Mouse (Mus musculus): ENCODE results near the gene Mfap4. TPM values are rescaled to one million over a fixed set of nuclear protein-coding genes. Genes with fewer than 3 reads are reported as not detected.

The Mfap4 gene
- polyA plus RNA-seq, 1 experiment from 2014 or later: 4.9 TPM

DNA sequence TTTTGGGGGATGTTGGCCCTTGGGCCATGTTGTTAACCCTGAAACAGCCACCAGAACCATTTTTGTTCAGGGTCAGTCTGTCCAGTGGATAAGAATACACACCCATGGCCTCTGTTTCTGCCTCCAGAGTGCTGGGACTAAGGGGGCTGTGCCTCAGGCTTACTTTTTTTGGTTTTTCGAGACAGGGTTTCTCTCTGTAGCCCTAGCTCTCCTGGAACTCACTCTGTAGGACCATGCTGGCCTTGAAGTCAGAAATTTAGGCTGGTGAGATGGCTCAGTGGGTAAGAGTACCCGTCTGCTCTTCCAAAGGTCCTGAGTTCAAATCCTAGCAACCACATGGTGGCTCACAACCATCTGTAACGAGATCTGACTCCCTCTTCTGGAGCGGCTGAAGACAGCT, 6.4 kb upstream of the Mfap4 start:
- Histone ChIP-seq H3K4me2 (ENCODE audit: low read depth, low read length) (no peak overlapping the region), H3K27me3 (ENCODE audit: insufficient read depth, low read length) (no peaks in the 10 kb centered on the region), H3K4me1 (ENCODE audit: insufficient read depth) (no peaks in the 10 kb centered on the region), H3K36me3 (replicated peaks; ENCODE audit: insufficient read depth, low read length) (no peaks in the 10 kb centered on the region), H3K9me3 (ENCODE audit: low read length) (no peaks in the 10 kb centered on the region), H3K9ac (replicated peaks) (no peak overlapping the region), H3K27ac (ENCODE audit: low read depth) (no peak overlapping the region), H3K4me3 (ENCODE audit: low read depth, low read length) (no peak overlapping the region)
- ATAC-seq (no peak), DNase-seq (no peak)
- no peak for TF ChIP-seq CTCF (IDR thresholded peaks at IDR 0.05; ENCODE audit: low read depth)
- TF ChIP-seq EP300 (IDR thresholded peaks at IDR 0.05; ENCODE audit: low read depth): no peak
- 65% methylated on average over 4 of the region's 4 CpGs for WGBS (ENCODE audit: insufficient replicate concordance)

DNA sequence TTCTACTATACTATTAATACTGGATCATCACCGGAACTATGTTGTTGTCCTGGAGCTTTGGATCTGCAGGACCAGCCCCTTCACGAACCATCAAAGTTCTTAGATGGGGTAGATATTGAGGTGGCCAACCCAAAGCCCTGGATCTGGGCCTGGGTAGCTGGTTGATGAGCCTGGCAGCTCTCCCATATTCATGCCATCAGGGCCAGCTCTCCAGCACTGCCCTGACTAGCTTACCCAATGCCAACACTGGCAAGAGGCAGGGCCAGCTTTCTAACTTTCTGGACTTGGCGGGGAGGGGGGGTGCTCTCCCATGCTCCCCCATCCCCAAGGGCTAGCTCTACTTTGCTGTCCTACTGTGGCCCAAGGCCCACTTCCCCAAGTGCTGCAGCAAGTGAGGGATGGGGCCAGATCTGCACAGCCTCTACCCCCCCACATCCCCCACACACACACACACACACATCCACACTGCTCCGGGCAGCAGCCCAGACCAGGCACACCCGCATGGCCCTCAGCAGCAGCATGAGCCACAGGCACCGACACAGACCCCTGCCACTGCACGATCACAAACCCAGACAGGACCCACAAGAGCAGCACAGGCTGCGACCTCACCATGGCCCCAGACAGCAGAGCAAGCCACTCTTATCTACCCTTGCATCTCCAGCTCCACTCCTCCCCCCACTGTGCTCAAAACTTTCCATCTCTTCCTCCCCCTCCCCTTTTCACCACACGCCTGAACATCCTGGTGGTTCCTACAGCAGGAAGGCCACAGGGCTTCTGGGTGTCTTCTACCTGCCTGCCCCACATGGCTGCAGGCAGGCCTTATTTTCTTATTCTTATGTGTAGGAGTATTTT, 3.8 kb upstream of the Mfap4 start:
- Histone ChIP-seq H3K27me3 (ENCODE audit: insufficient read depth, low read length) (no peaks in the 10 kb centered on the region), H3K4me2 (ENCODE audit: low read depth, low read length) (no peak overlapping the region), H3K4me1 (ENCODE audit: insufficient read depth) (no peaks in the 10 kb centered on the region), H3K9me3 (ENCODE audit: low read length) (no peaks in the 10 kb centered on the region), H3K9ac (replicated peaks) (no peak overlapping the region), H3K36me3 (replicated peaks; ENCODE audit: insufficient read depth, low read length) (no peaks in the 10 kb centered on the region), H3K27ac (ENCODE audit: low read depth) (no peak overlapping the region), H3K4me3 (ENCODE audit: low read depth, low read length) (no peak overlapping the region)
- TF ChIP-seq CTCF (IDR thresholded peaks at IDR 0.05; ENCODE audit: low read depth) (no peak), EP300 (IDR thresholded peaks at IDR 0.05; ENCODE audit: low read depth) (no peak)
- no peak for DNase-seq
- WGBS (ENCODE audit: insufficient replicate concordance): 59% methylated on average over 9 of the region's 9 CpGs
- no peak for ATAC-seq

DNA sequence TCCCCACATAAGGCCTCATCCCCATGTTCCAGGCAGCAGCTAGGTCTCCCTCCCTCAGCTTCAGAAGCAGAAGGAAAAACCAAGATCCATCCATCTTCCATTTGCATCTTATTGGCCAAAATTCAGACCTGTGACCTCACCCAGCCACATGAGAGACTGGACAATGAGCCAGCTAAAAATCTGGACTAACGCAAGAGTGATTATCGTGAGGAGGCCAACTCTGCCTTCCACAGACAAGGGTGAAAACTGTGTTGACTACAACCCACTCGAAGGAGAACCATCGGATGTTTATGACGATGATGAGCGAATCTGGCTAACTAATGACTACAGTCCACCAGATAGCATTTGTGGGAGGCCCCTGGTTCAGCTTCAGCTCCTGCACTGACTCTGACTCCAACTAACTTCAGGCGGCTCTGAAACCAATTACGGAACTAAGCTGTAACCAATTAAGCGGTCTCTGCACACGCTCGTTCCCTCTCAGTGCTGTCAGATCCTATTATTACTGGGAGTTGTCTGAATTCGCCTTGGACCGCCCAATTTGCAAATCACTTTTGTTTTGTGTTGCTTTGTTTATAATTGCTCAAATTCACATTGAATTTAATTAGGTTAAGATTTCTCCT, 1.9 kb upstream of the Mfap4 start:
- no peak for TF ChIP-seq CTCF (IDR thresholded peaks at IDR 0.05; ENCODE audit: low read depth)
- no peaks in the 10 kb centered on the region for H3K36me3 ChIP-seq (replicated peaks; ENCODE audit: insufficient read depth, low read length)
- no peaks in the 10 kb centered on the region for H3K27me3 ChIP-seq (ENCODE audit: insufficient read depth, low read length)
- no peak overlapping the region for H3K27ac ChIP-seq (ENCODE audit: low read depth)
- ATAC-seq (no peak), DNase-seq (no peak)
- H3K4me3 ChIP-seq (ENCODE audit: low read depth, low read length): no peak overlapping the region
- no peaks in the 10 kb centered on the region for H3K4me1 ChIP-seq (ENCODE audit: insufficient read depth)
- H3K9ac ChIP-seq (replicated peaks): no peak overlapping the region
- no peaks in the 10 kb centered on the region for H3K9me3 ChIP-seq (ENCODE audit: low read length)
- 84% methylated on average over 13 of the region's 13 CpGs for WGBS (ENCODE audit: insufficient replicate concordance)
- H3K4me2 ChIP-seq (ENCODE audit: low read depth, low read length): no peak overlapping the region

DNA sequence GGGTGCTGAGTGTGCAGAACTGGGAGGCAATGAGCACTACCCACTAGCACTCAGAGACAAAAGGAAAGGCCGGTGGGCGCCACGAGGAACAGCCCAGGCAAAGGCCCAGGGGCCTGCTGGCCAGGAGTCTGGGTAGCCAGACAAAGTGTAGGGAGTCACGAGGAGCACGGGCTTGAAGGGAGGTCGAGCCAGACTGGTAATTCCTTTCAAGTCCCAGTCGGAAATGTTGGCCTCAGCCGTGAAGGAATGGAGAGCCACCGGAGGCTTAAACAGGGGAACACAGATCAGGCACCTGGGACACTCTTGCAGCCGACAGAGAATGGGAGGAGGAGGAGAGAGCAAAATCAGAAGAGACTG, 997 bp upstream of the Mfap4 start:
- H3K9ac ChIP-seq (replicated peaks): no peak overlapping the region
- no peak overlapping the region for H3K4me2 ChIP-seq (ENCODE audit: low read depth, low read length)
- DNase-seq (no peak), ATAC-seq (no peak)
- no peaks in the 10 kb centered on the region for H3K4me1 ChIP-seq (ENCODE audit: insufficient read depth)
- TF ChIP-seq EP300 (IDR thresholded peaks at IDR 0.05; ENCODE audit: low read depth) (no peak), CTCF (IDR thresholded peaks at IDR 0.05; ENCODE audit: low read depth) (no peak)
- H3K9me3 ChIP-seq (ENCODE audit: low read length): no peaks in the 10 kb centered on the region
- peaks cover 3% of the 10 kb centered on the region; the same call in 1 of the 2 replicates for H3K36me3 ChIP-seq (replicated peaks; ENCODE audit: insufficient read depth, low read length)
- no peaks in the 10 kb centered on the region for H3K27me3 ChIP-seq (ENCODE audit: insufficient read depth, low read length)
- no peak overlapping the region for H3K4me3 ChIP-seq (ENCODE audit: low read depth, low read length)
- 50% methylated on average over 10 of the region's 10 CpGs for WGBS (ENCODE audit: insufficient replicate concordance)
- H3K27ac ChIP-seq (ENCODE audit: low read depth): no peak overlapping the region

DNA sequence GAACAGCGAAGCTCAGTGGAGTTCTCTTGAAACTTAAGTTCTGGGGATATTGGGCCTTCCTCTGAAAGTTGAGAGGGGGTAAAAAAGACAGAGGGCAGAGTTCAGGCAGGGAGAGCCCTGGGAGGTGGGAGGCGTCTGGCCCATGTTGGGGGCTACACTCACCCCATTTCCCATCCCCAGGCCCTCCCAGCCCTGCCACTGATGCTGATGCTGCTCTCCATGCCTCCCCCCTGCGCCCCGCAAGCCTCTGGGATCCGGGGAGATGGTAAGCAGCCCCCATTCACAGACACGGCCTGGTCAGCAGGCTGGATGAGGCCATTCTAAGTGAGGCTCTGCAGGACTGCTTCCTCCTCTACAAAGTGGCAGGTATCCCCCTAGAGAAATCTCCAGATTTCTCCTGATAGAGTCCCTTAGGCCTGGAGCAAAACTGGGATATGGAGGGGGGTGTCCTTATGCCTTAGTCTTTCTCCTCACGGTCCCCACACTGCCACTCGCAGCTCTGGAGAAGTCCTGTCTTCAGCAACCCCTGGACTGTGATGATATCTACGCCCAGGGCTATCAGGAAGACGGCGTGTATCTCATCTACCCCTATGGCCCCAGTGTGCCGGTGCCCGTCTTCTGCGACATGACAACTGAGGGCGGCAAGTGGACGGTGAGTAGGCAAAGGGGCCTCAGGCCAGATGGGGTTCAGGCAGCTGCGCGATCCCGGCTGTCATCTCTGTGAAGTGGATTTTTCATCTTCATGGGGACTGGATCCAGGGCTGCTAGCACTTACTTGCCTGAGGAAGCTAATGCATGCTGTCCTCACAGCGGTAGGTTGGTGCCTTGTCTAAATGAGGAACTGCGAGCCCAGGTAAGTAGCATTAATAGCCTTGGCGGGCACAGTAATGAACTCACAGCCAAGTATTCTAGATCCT, 568 bp downstream of the Mfap4 start:
- 79% methylated on average over 22 of the region's 22 CpGs for WGBS (ENCODE audit: insufficient replicate concordance)
- H3K27me3 ChIP-seq (ENCODE audit: insufficient read depth, low read length): no peaks in the 10 kb centered on the region
- H3K36me3 ChIP-seq (replicated peaks; ENCODE audit: insufficient read depth, low read length): peaks cover 13% of the 10 kb centered on the region
- TF ChIP-seq CTCF (IDR thresholded peaks at IDR 0.05; ENCODE audit: low read depth) (no peak), EP300 (IDR thresholded peaks at IDR 0.05; ENCODE audit: low read depth) (no peak)
- H3K9ac ChIP-seq (replicated peaks): no peak overlapping the region
- H3K4me3 ChIP-seq (ENCODE audit: low read depth, low read length): no peak overlapping the region
- ATAC-seq (no peak), DNase-seq (no peak)
- no peak overlapping the region for H3K4me2 ChIP-seq (ENCODE audit: low read depth, low read length)
- H3K27ac ChIP-seq (ENCODE audit: low read depth): no peak overlapping the region
- H3K9me3 ChIP-seq (ENCODE audit: low read length): no peaks in the 10 kb centered on the region
- no peaks in the 10 kb centered on the region for H3K4me1 ChIP-seq (ENCODE audit: insufficient read depth)
